Mouse (Mus musculus): ENCODE measurements around the gene Gm6502.
"Not testable (repeated sequence)": the region's sequence is repeated elsewhere in the genome, so short reads cannot be mapped to it uniquely, and the experiment has no call there.

Gm6502 gene

GRCm38 (mm10) chr5:94314135-94314534 lies at the start of gene Gm6502:
Gene Gm6502 (plus strand): TSS chr5:94314435.
- not testable (repeated sequence) for DNase-seq (ENCODE audit: low read depth, low spot score)

- DNase-seq (ENCODE audit: low read depth, low spot score): not testable (repeated sequence)
Measured at GRCm38 (mm10) chr5:94306696-94307095, 7.5 kb upstream of the Gm6502 start, which contains the start of gene A430089I19Rik. Gene A430089I19Rik (minus strand): TSS chr5:94306796.

GRCm38 (mm10) chr5:94339449-94339848 lies 25.2 kb downstream of the Gm6502 start, which contains the start of gene AA792892:
Gene AA792892 (plus strand): TSS chr5:94339749.
- DNase-seq (ENCODE audit: low read depth, low spot score): not testable (repeated sequence)
